Mouse (Mus musculus): ENCODE data around the gene Plcb1. TPM values are rescaled to one million over a fixed set of nuclear protein-coding genes. Genes with fewer than 3 reads are reported as not detected.

Plcb1 gene
- total RNA-seq, 2 experiments from 2014 or later: 152 to 156 TPM

DNA sequence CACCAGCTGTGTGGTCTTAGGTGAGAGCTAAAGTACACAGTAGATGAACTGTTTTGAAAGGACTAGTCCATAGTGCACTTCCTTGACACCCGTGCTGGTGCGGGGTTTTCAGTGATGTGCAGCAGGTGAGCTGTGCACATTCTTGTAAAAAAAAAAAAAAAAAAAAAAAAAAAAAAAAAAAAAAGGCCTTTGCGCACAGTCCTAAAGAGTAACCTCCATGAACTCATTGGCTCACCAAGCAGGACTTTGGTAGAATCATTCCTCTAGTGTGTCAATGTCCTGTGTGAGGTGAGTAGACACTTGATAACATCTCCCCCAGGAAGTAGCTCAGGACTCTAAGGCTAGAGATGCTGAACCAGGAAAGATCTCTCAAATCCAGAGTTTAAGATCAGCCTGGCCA lies 653.2 kb downstream of the Plcb1 start:
- TF ChIP-seq CTCF (conservative IDR thresholded peaks at IDR 0.05): no peak
- no peak for DNase-seq (ENCODE audit: low spot score in 2 of 2)

DNA sequence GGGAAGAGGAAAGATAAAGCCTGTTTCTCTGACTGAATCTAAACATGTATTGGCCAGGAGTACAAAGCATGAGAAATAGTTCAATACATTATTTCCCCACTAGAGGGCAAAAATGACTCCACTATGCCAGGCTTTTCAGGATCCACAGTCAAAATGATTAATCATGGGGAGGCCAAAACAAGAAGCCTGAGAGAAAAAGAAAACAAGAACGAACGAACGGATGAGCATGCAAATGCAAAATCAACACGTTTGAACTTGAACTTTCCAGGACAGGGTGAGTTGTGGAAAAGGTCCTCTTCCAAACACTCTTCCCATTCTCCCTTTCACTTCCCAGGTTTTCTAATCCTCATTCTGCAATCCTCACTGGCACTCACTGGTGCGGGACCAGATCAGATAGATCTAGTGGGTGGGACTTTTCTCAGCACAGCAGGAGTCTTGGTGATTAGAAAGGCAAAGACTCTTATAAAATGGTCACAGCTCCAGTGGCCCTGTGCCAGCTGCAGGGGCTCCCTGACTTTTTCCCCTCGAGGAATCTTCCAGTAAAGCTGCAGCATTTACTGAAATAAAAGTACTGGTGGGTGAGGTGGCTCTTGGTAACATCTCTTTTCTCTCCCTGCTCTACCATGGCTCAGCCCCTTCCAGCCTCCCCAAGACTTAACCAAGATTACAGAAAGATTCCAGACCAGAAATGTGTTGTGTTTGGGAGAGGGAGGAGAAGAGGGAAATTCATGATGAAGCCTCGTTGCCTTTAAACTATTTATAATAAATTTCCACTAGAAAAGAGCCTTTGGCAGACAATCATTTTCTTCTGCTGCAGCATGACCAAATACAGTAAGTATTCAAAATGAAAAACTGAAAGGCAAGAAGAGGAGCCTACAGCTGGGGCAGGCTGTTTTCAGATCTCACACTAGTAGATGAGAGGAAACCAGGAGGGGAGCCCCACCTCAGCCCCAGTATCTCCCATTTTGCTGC lies 654.0 kb downstream of the Plcb1 start:
- H3K27ac ChIP-seq: peak overlapping the region; percentile 32; the same call in 1 of the 2 replicates

More for the DNA sequence above, 653.2 kb downstream of the Plcb1 start:
- Histone ChIP-seq H3K27ac (no peak overlapping the region), H3K4me3 (no peak overlapping the region)

DNA sequence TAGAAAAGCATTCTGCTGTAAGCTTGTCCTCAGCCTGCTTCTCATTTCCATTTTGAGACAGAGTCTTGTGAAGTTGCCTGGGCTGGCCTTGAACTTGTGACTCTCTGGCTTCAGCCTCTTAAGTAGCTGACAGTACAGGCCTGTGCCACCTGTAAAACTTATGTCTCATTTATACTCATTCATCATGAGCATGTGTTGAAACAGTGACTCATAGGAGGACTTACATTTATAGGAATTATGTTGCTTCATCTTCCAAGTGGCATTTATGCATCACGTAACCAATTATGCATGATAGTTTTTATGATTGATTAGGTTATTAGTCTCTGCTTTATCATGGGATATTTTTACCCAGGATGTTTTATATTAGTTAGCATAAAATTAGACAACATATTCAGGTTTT lies 667.7 kb downstream of the Plcb1 start:
- TF ChIP-seq CTCF (conservative IDR thresholded peaks at IDR 0.05): no peak
- DNase-seq (ENCODE audit: low spot score in 2 of 2): no peak
- no peak overlapping the region for H3K27ac ChIP-seq
- H3K4me3 ChIP-seq: no peak overlapping the region

More for the DNA sequence above, 654.0 kb downstream of the Plcb1 start:
- no peak overlapping the region for H3K4me3 ChIP-seq
- peak in 1 of 2 experiments; percentile 39 for DNase-seq (ENCODE audit: low spot score in 2 of 2)
- peak; percentile 86 for TF ChIP-seq CTCF (conservative IDR thresholded peaks at IDR 0.05)

DNA sequence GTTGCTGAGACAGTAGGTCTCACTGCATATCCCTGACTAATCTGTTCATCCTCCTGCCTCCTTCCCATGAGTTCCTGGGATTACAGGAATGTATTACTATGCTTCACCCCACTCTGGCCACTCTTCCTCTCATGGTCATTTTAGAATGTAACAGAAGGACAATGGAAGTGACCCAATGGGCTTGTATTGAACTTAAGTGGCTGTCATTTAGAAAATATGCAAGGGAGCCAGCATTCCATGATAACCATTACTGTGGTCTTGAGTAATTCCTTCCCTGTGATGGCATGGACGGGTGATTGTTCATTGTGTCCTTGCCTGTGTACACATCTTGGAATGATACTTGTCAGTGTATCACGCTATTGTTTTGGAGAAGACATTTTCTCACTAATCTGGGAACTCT lies 668.1 kb downstream of the Plcb1 start:
- H3K4me3 ChIP-seq: no peak overlapping the region
- TF ChIP-seq CTCF (conservative IDR thresholded peaks at IDR 0.05): no peak
- no peak for DNase-seq (ENCODE audit: low spot score in 2 of 2)
- H3K27ac ChIP-seq: no peak overlapping the region

DNA sequence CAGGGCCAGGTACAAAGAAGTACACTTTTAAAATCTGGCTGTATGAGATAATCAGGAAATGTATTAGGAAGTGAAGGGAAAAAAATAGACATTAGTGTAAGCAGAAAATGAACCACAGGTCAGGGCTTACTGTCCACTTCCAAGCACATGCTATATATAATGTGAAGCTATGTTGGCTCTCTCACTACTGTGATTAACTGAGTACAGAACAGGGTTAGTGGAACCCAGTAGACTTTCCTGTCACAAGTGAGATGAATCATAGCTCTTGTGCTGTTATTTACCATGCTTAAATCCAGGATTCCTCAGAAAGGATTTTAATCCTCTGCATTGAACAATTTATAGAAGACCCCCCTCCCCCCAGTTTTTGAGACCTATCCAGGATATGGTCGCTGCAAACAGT lies 668.6 kb downstream of the Plcb1 start:
- H3K4me3 ChIP-seq: no peak overlapping the region
- TF ChIP-seq CTCF (conservative IDR thresholded peaks at IDR 0.05): no peak
- no peak overlapping the region for H3K27ac ChIP-seq
- no peak for DNase-seq (ENCODE audit: low spot score in 2 of 2)

DNA sequence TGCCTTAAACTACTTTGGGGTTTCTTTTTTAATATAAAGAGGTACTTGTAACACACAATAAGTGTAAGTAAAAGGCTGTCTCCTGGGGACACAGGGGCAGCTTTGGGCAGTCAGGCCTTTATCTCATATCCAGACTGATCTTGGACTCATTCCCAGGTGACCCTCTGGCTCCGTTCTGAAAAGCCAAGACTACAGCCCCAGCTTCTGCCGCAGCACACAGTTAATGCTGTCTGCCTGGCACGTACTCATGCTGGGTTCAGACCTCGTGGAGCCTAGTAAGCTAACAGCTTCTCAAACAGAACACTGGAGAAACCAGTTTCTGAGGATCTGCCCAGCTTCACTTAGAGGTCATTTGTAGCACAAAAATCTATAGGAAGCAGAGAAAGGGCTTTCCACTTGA lies 682.0 kb downstream of the Plcb1 start:
- Histone ChIP-seq H3K4me3 (no peak overlapping the region), H3K27ac (no peak overlapping the region)
- no peak for DNase-seq (ENCODE audit: low spot score in 2 of 2)
- TF ChIP-seq CTCF (conservative IDR thresholded peaks at IDR 0.05): no peak

DNA sequence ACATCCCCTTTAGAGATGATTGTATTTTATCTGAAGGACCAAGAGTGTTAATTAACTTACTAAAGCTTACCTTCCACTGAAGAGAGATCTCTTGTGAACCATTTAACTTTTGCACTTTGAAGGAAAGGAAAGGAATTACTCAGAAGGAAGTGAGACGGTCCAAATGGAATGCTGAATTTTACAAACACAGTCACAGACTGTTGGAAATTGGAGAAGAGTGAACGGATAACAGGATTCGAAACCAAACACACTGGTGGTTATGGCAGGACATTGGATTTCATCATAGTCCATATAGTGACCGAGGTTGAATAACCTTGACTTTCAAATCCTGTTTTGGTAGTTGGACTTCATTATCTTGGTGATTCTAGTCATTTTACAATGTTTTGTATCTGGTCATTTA lies 688.2 kb downstream of the Plcb1 start:
- DNase-seq (ENCODE audit: low spot score in 2 of 2): no peak
- H3K27ac ChIP-seq: no peak overlapping the region
- H3K4me3 ChIP-seq: no peak overlapping the region
- no peak for TF ChIP-seq CTCF (conservative IDR thresholded peaks at IDR 0.05)

DNA sequence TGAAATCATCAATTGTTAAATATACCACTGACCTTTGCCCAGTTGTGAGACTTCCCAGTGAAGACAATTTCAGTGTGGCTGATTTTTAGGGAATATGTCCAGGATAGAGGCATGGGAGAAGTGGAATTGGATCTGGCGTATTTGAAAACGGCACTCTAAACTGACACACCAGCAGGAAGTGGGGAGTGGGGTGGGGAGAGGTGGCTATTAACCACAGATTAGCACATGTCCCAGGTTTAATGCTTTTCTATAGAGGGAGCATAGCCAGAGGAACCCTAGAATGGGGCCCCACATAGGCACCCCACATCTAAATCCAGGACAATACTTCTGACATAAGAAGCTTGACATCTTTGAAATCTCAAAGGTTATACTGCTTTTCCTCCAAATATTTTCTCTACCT lies 699.4 kb downstream of the Plcb1 start:
- TF ChIP-seq CTCF (conservative IDR thresholded peaks at IDR 0.05): no peak
- no peak overlapping the region for H3K4me3 ChIP-seq
- no peak overlapping the region for H3K27ac ChIP-seq
- no peak for DNase-seq (ENCODE audit: low spot score in 2 of 2)

DNA sequence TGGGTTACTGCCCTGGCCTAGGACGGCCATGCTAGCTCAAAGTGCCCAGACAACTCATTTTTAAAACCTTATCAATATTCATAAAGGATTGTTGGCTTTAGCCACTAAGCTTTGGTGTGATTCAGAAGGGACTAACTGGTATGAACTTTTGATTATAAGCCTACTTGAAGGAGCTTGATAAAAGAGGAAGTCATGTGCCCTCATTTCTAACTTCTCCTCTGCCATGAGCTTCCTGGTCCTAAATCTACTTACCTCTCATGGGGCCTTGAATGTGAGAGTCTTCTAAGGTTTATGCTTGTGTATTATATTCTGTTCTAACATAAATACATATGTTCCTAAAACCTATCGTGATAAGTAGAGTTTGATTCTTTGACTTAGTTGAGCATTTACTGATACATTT lies 702.4 kb downstream of the Plcb1 start:
- DNase-seq (ENCODE audit: low spot score in 2 of 2): no peak
- no peak for TF ChIP-seq CTCF (conservative IDR thresholded peaks at IDR 0.05)
- Histone ChIP-seq H3K27ac (no peak overlapping the region), H3K4me3 (no peak overlapping the region)

DNA sequence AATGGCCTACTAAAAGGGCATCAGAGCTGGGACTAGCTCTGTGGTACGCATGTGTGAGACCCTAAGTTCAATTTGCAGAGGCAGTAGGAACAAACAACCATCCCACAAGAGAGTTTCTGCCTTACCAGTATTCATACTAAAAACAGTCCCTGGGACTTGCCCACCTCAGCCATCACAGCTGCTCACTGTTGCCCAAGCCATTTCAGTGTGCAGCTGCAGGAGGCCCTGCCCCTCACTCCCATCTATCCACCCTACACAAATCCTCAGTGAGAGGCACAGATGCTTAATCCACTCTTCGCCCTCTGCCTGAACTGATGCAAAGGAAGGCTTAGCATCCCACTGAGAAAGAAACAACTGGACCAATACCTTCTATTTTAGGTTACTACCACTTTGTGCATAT lies 703.3 kb downstream of the Plcb1 start:
- Histone ChIP-seq H3K4me3 (no peak overlapping the region), H3K27ac (no peak overlapping the region)
- DNase-seq (ENCODE audit: low spot score in 2 of 2): no peak
- no peak for TF ChIP-seq CTCF (conservative IDR thresholded peaks at IDR 0.05)

DNA sequence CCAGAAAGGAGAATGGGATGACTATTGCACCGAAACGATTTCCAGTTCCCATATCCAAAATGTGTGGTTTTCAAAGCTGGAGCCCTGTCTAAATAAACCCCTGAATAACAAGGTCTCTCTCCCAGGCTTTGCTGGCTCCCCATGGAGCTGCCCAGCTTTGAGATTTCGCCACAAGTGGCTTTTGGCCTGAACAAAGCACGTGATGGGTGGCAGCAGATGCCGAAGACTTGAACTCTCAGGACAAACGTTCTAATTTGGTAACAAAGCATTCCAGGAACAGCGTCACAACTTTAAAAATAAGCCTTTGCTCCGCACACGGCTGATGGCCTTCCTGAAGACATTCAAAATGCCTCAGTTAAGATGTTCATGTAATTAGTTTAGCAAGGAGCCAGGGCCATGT lies 706.9 kb downstream of the Plcb1 start:
- no peak for TF ChIP-seq CTCF (conservative IDR thresholded peaks at IDR 0.05)
- Histone ChIP-seq H3K4me3 (no peak overlapping the region), H3K27ac (no peak overlapping the region)
- DNase-seq (ENCODE audit: low spot score in 2 of 2): no peak

DNA sequence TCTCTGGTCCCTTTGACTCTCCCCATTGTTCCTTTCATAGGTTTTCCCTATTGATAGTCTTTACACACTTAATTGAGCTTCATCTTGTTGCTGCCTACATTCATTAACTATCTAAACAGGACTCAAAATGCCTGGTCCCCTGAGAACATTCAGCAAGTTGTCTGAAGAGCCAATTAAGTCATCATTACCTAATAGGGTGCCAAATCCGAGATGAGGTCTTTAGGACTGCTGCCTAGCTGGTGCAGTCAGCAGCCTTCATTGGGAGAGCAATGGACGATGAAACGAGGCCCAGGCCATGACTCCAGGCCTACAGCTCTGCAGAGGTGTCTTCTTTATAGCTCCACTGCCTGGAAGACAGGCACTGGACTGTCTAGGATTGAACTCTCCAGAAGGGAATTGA lies 710.7 kb downstream of the Plcb1 start:
- H3K27ac ChIP-seq: no peak overlapping the region
- no peak overlapping the region for H3K4me3 ChIP-seq
- no peak for TF ChIP-seq CTCF (conservative IDR thresholded peaks at IDR 0.05)
- DNase-seq (ENCODE audit: low spot score in 2 of 2): no peak

DNA sequence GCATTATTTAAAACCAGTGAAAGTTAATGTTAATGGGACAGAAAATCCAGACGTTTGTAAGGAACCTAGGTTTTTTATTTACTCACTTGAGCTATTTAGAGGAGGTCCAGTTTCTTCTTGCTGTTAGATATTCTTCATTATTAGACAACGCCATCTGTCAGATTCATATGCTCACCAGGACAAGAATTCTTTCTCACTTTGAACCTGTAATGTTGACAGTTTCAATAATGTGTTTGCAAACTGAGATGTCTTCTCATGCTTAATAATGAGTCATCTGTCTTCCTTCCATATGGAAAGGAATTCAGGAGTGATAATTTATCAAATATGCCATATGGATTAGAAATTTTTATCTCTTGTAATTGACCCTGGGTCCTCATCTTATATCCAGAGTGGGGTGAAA lies 711.4 kb downstream of the Plcb1 start:
- Histone ChIP-seq H3K27ac (no peak overlapping the region), H3K4me3 (no peak overlapping the region)
- no peak for TF ChIP-seq CTCF (conservative IDR thresholded peaks at IDR 0.05)
- DNase-seq (ENCODE audit: low spot score in 2 of 2): no peak

DNA sequence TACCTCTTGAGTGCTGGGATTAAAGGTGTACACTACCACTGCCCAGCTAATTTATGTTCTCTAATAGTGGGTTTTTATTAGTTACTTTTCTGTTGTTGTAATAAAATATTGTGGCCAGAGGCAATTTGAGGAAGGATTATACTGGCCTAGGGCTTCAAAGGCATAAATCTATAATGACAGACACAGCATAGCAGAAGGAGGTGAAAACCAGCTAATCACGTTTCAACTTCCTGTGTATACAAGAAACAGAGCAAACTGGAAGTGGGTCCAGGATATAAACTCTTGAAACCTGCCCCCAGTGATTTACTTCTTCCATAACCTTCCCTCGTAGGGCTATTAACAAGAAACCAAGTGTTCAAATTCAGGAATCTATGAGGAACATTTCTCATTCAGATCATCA lies 715.0 kb downstream of the Plcb1 start:
- no peak overlapping the region for H3K27ac ChIP-seq
- DNase-seq (ENCODE audit: low spot score in 2 of 2): no peak
- no peak for TF ChIP-seq CTCF (conservative IDR thresholded peaks at IDR 0.05)
- no peak overlapping the region for H3K4me3 ChIP-seq

All from layer of hippocampus, adult 2 months (tissue).